Mouse (Mus musculus) CD4-positive, CD25-positive, alpha-beta regulatory T cell, adult 2 months (primary cell): Measurements from ENCODE around the gene Tcap.
A peak's percentile ranks its signal among the peaks of the same experiment; 100 is the strongest.

ENCODE experiments used
- DNase-seq: peaks from one replicate; pipeline ENCODE4 v3.0.0-alpha.2; 2012; ENCODE audit warnings: low read depth, low spot score

Tcap gene

GRCm38 (mm10) chr11:98412273-98412796, 28.7 kb downstream of the Tcap start, which contains the start of gene Erbb2:
Erbb2 (plus strand) TSS chr11:98412470.
- peak; percentile 34 for DNase-seq

DNA sequence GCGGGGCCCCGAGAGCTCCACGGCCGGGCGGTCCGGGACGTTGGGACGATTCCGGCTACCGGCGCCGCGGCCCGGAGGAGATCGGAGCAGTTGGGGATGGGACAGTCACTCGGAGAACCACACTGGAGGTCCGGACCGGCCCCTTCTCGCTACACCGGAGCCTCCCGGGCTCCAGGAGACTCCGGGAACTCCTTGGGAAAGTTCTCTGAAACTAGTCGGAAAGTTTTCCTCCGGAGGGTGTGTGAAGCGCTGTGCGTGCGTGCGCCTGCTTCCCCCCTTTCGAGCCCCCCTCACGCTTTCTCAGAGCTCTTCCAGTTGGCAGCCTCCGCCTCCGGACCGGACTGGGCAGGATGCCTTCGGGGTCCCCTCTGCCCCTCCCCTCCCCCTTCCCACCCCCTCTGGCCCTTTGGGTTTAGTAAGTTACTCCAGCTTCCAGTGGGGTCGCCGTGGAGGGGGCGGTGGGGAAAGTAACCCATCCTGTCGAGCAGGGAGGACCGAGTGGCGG, 29.2 kb downstream of the Tcap start:
- peak; percentile 17 for DNase-seq

GRCm38 (mm10) chr11:98413731-98414130, 30.1 kb downstream of the Tcap start:
- no peak for DNase-seq

- DNase-seq, result no peak
Observed at GRCm38 (mm10) chr11:98414162-98414561, 30.6 kb downstream of the Tcap start.

DNA sequence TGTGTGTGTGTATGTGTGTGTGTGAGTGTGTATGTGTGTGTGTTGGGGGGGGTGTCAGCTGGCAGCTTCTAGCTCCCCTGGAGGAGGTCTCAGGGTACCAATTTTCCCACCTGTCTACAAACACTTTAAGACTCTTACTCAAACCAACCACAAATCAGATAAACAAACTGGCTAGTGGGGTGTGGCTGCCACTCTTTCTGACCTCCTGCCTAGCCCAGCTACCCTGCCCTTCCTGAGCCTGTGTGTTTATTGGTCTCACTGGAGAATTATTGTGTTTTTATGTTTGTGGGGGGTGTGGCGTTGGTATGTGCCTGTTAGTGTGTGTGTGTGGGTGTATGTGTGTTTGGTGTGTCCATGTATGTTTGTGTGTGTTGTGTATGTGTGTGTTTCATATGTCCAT, 33.5 kb downstream of the Tcap start:
- DNase-seq, result no peak

- no peak for DNase-seq
Observed at GRCm38 (mm10) chr11:98418273-98418672, 34.7 kb downstream of the Tcap start.

DNA sequence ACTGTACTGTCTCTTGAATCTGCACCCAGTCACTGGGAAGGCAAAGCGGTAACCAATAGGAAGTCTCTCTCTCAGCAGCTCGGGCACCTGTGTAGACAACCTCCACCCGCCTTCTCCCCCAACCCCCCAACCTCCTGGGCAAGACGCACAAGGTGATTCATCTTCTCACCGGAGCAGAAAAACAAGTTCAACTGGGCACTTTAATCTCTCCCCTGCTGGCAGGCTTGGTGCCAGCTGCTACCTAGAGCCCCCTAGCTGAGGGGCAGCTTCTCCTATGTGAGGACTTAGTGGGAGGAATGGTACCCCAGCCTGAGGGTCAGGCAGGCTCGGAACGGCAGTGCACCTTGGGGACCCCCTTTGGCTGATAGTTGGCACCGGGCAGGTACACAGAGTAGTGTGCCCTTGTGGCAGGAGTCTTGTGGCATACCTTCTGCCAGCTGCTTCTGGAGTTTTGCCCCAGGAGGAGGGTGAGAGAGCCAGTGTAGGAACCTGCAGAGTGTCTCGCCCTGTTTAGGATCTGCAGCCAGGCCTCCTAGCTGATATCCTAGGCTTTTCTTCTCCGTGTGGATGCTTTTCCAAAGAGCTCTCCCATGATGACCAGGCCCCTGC, 35.4 kb downstream of the Tcap start:
- DNase-seq, result no peak

GRCm38 (mm10) chr11:98426592-98426991, 43.0 kb downstream of the Tcap start:
- no peak for DNase-seq

DNA sequence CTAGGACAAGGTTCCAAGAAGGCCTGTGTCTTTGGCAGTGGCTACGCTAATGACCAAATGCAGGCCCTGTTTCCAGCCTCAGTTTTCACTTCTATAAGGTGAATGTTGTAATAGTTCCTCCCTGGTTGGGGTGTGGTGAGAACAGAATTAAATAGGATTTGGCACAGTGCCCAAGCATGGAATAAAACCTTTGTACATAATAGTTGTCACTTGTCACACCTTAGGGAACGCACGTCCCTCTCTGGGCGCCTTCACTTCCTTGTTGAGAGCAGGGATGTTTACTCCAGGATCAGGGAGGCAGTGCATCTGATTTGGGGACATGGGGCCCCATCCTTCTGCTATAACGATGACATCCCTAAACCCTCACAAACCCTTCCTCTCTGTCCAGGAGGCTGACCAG, 44.8 kb downstream of the Tcap start:
- no peak for DNase-seq

GRCm38 (mm10) chr11:98431743-98432502, 48.3 kb downstream of the Tcap start:
- no peak for DNase-seq
